Mouse (Mus musculus): ENCODE results near the gene Gpnmb. TPM values are rescaled to one million over a fixed set of nuclear protein-coding genes. Genes with fewer than 3 reads are reported as not detected.

Gene Gpnmb
- total RNA-seq (2017), result 0.68 TPM in 1 of 3 replicates, not detected in the others

GRCm38 (mm10) chr6:49036275-49037267 is at the start of gene Gpnmb:
TSS of gene Gpnmb (plus strand) at chr6:49036546.
- ATAC-seq (replicated peaks; ENCODE audit: insufficient number of reproducible peaks, low FRiP score, low TSS enrichment, poor library complexity, severe bottlenecking), result no peak

GRCm38 (mm10) chr6:48989971-48990370 is 46.4 kb upstream of the Gpnmb start:
- no peak for ATAC-seq (replicated peaks; ENCODE audit: insufficient number of reproducible peaks, low FRiP score, low TSS enrichment, poor library complexity, severe bottlenecking)

DNA sequence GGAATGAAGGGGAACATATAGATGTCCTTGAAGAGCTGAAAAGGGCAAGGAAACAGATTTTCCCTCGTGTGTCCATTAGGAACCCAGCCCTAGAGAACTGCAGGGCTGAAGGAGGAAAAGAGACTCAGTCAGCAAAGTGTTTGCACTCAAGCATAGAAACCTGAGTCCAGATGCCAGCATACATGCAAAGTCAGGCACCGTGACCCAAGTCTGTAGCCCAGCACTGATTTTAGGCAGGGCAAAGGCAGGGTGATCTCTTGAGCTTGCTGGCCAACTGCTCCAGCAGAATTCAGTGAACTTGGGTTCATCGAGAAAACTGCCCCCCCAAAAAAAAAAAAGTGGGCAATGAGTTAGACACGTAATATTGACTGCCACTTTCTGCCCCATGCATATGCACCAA is 44.4 kb upstream of the Gpnmb start:
- ATAC-seq (replicated peaks; ENCODE audit: insufficient number of reproducible peaks, low FRiP score, low TSS enrichment, poor library complexity, severe bottlenecking), result no peak

- no peak for ATAC-seq (replicated peaks; ENCODE audit: insufficient number of reproducible peaks, low FRiP score, low TSS enrichment, poor library complexity, severe bottlenecking)
Measured at GRCm38 (mm10) chr6:48998186-48998585, 38.2 kb upstream of the Gpnmb start.

- no peak for ATAC-seq (replicated peaks; ENCODE audit: insufficient number of reproducible peaks, low FRiP score, low TSS enrichment, poor library complexity, severe bottlenecking)
Measured at GRCm38 (mm10) chr6:48998796-48999195, 37.5 kb upstream of the Gpnmb start.

GRCm38 (mm10) chr6:49003381-49003780 is 33.0 kb upstream of the Gpnmb start:
- no peak for ATAC-seq (replicated peaks; ENCODE audit: insufficient number of reproducible peaks, low FRiP score, low TSS enrichment, poor library complexity, severe bottlenecking)

GRCm38 (mm10) chr6:49007981-49008380 is 28.4 kb upstream of the Gpnmb start:
- ATAC-seq (replicated peaks; ENCODE audit: insufficient number of reproducible peaks, low FRiP score, low TSS enrichment, poor library complexity, severe bottlenecking), result peak; percentile 86

DNA sequence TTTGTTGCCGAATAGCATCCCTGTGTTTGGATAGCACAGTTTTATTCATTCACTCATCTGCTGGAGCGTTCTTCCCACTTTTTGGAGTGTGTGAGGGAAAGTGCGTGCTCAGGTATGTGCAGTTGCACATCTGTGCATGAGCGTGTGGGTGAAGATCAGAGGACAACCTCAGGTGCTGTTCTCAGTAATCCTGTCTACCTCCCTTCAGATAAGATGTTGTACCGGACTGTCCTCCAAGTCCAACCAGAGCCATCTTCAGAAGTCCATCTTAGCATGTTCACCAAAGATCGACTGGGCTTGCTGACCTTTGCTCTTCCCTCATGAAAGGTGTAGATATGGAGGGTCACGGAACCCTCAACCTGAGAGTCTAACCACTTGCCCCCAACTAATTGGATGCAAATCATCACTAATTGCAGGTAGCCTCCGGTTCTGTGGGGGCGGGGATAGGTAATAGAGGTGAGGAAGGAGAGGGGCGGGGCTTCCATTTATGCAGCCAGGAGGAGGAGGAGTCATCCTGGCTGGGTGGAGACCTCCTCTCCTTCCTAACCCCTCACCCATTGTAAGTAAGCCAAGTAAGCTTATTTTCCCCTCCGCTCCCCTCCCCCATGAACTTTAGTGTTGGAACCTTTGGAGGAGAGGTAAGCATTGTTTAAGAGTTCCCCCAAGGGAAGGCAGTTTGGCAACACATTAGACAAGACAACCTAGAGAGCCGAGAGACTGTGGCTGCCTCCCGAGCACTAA is 27.8 kb upstream of the Gpnmb start:
- no peak for ATAC-seq (replicated peaks; ENCODE audit: insufficient number of reproducible peaks, low FRiP score, low TSS enrichment, poor library complexity, severe bottlenecking)

DNA sequence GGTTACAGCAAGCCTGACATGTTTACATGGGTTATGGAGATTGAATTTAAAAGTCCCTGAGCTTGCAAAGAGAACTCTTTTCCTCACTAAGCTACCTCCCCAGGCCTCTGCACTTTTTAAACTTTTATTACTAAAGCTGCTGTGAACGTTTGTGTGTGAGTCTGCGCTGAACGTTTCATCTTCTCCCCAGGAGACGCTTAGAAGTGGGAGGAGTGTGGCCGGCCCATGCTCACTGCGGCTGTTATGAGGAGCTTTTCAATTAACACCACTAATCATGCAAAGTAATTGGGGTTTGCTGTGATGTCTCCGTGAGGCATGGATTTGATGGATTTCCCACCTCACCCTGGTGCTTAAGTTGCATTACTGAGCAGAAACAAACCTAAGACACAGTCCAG is 27.2 kb upstream of the Gpnmb start:
- ATAC-seq (replicated peaks; ENCODE audit: insufficient number of reproducible peaks, low FRiP score, low TSS enrichment, poor library complexity, severe bottlenecking), result no peak

- ATAC-seq (replicated peaks; ENCODE audit: insufficient number of reproducible peaks, low FRiP score, low TSS enrichment, poor library complexity, severe bottlenecking), result no peak
Measured at GRCm38 (mm10) chr6:49009665-49010064, 26.7 kb upstream of the Gpnmb start.

DNA sequence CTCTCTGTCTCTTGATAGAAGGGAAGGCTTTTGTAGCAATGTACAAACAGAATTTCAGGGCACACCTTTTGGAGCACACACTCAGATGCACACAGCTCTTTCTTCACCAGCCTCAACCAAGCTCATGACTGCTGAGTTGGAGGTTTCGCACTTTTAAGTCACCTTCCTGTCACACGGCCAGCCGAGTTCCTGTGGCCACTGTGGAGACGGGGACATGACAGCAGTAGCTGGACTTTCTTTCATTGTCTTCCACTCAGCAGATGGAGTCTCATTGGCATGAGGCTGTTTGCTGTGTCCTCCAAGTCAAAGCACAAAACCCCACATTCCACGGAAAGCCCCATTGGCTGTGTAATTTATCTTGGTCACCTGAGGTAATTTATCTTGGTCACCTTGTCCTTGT is 25.2 kb upstream of the Gpnmb start:
- ATAC-seq (replicated peaks; ENCODE audit: insufficient number of reproducible peaks, low FRiP score, low TSS enrichment, poor library complexity, severe bottlenecking), result no peak

DNA sequence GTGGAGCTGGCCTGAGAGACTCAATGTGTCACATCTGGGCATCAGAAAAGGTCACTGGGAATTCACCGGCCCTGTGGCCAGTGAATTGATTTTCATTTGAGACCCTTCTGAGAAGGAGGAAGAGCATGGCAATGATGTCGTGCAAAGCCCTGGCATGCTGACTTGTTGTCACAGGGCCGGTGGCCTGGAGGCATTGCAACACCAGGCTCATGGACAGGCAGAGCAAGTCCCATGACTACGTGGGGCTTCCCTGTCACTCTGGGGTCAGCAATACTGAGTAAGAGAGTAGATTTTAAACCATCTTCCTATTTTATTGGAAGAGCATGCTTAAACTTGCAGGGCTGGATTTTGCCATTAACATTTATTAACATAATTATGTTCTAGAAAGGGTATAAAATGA is 23.3 kb upstream of the Gpnmb start:
- ATAC-seq (replicated peaks; ENCODE audit: insufficient number of reproducible peaks, low FRiP score, low TSS enrichment, poor library complexity, severe bottlenecking), result no peak

GRCm38 (mm10) chr6:49013458-49013857 is 22.9 kb upstream of the Gpnmb start:
- no peak for ATAC-seq (replicated peaks; ENCODE audit: insufficient number of reproducible peaks, low FRiP score, low TSS enrichment, poor library complexity, severe bottlenecking)

- no peak for ATAC-seq (replicated peaks; ENCODE audit: insufficient number of reproducible peaks, low FRiP score, low TSS enrichment, poor library complexity, severe bottlenecking)
Measured at GRCm38 (mm10) chr6:49017150-49017549, 19.2 kb upstream of the Gpnmb start.

- no peak for ATAC-seq (replicated peaks; ENCODE audit: insufficient number of reproducible peaks, low FRiP score, low TSS enrichment, poor library complexity, severe bottlenecking)
Measured at GRCm38 (mm10) chr6:49019341-49019740, 17.0 kb upstream of the Gpnmb start.

- ATAC-seq (replicated peaks; ENCODE audit: insufficient number of reproducible peaks, low FRiP score, low TSS enrichment, poor library complexity, severe bottlenecking), result 0 out of 2 replicates have a peak, but pooled peaks have one; percentile 37
Measured at GRCm38 (mm10) chr6:49021141-49022012, 15.0 kb upstream of the Gpnmb start.

DNA sequence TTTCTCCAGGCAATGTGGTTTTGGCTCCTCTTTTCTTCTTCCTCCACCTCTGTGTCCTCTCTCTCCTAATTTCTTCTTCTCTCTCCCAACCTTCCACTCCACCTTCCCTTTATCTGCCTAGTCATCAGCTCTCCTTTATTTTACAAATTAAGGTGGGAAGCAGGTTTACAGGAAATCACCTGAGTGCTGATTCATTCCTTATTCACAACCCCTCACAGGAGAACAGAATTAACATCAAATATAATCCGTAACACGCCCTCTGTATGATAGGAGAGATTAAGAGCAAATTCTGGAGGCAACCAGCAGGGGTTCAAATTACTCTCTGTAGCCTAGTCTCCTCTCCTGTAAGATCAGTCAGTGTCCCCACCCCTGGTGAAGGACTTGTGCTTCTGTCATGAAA is 14.0 kb upstream of the Gpnmb start:
- no peak for ATAC-seq (replicated peaks; ENCODE audit: insufficient number of reproducible peaks, low FRiP score, low TSS enrichment, poor library complexity, severe bottlenecking)

DNA sequence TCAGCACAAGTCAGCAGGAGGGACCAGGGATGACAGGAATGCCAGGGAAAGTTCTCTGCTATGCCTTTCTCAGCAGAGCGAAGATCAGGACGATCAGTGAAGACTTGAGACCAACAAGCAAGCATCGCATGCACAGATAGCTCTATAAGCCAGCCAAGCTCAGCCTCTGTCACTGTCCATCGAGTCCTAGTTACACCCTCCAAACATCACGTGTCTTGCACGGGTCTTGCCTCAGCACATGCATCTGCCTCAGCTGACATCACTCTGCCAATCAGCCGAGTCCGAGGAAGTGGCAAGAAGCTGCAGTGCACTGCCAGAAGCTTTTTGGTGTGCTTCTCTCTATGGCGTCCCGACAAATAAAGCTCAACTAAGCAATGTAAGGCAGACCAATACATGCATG is 13.0 kb upstream of the Gpnmb start:
- ATAC-seq (replicated peaks; ENCODE audit: insufficient number of reproducible peaks, low FRiP score, low TSS enrichment, poor library complexity, severe bottlenecking), result no peak

- ATAC-seq (replicated peaks; ENCODE audit: insufficient number of reproducible peaks, low FRiP score, low TSS enrichment, poor library complexity, severe bottlenecking), result no peak
Measured at GRCm38 (mm10) chr6:49025290-49025689, 11.1 kb upstream of the Gpnmb start.
